Mouse (Mus musculus) ES-Bruce4 (cell line): ENCODE measurements around the gene Tcp11l2. TPM values are rescaled to one million over a fixed set of nuclear protein-coding genes. Genes with fewer than 3 reads are reported as not detected.

ENCODE experiments used
- H3K27ac ChIP-seq: 2 replicates; pipeline ENCODE4 v1.5.1; 2012; ENCODE audit warnings: low read length, inconsistent platforms; ENCODE audit not compliant: insufficient read depth
- H3K27me3 ChIP-seq: 2 replicates; pipeline ENCODE4 v1.6.1; 2012; ENCODE audit warnings: mild to moderate bottlenecking, low read length, inconsistent platforms; ENCODE audit not compliant: control insufficient read depth, poor library complexity, insufficient read depth, severe bottlenecking
- H3K36me3 ChIP-seq: 2 replicates; pipeline ENCODE4 v1.6.1; 2012; ENCODE audit warnings: inconsistent platforms, mild to moderate bottlenecking, low read length, moderate library complexity; ENCODE audit not compliant: control insufficient read depth, poor library complexity, insufficient read depth, severe bottlenecking
- H3K4me1 ChIP-seq: one replicate; pipeline ENCODE4 v1.8.1; 2011; ENCODE audit warnings: low read length; ENCODE audit not compliant: control insufficient read depth, insufficient read depth
- H3K4me3 ChIP-seq: 2 replicates; pipeline ENCODE4 v1.5.1; 2011; ENCODE audit warnings: low read depth, mild to moderate bottlenecking, low read length
- H3K9ac ChIP-seq: 2 replicates; pipeline ENCODE4 v1.6.1; 2012; ENCODE audit warnings: low read depth, mild to moderate bottlenecking, inconsistent platforms; ENCODE audit not compliant: poor library complexity, severe bottlenecking
- H3K9me3 ChIP-seq: replicated peaks from 2 replicates; pipeline ENCODE4 v1.6.1; 2012; ENCODE audit warnings: mild to moderate bottlenecking, low read length, inconsistent platforms; ENCODE audit not compliant: control insufficient read depth, poor library complexity, insufficient read depth, severe bottlenecking
- CTCF ChIP-seq: IDR thresholded peaks from one replicate; pipeline ENCODE4 v1.8.1; 2011; ENCODE audit warnings: low read depth, low read length
- EP300 ChIP-seq: IDR thresholded peaks from 2 replicates; pipeline ENCODE4 v1.6.1; 2011; ENCODE audit warnings: low read depth, low read length; ENCODE audit not compliant: insufficient read depth
- POLR2A ChIP-seq: IDR thresholded peaks from one replicate; pipeline ENCODE4 v1.8.1; 2011; ENCODE audit warnings: low read length; ENCODE audit not compliant: insufficient read depth
- polyA plus RNA-seq: library from polyadenylated mRNA; stranded (reverse); fragments of >200 nt; gene quantifications from 2 replicates; pipeline ENCODE4 v1.2.4, GENCODE M21; 2011; ENCODE audit warnings: low read depth; ENCODE audit not compliant: missing spikeins, insufficient read depth, insufficient read length

Tcp11l2 gene
- polyA plus RNA-seq, 1 experiment = 3.6 TPM

- TF ChIP-seq POLR2A (no peak), CTCF (no peak), EP300 (no peak)
- Histone ChIP-seq H3K27ac (no peak overlapping the region), H3K9me3 (no peaks in the 10 kb centered on the region), H3K27me3 (no peaks in the 10 kb centered on the region), H3K9ac (no peak overlapping the region), H3K36me3 (no peaks in the 10 kb centered on the region), H3K4me1 (no peaks in the 10 kb centered on the region), H3K4me3 (no peak overlapping the region)
These were observed 35.9 kb downstream of the Tcp11l2 start for GRCm38 (mm10) chr10:84612281-84612680.

DNA sequence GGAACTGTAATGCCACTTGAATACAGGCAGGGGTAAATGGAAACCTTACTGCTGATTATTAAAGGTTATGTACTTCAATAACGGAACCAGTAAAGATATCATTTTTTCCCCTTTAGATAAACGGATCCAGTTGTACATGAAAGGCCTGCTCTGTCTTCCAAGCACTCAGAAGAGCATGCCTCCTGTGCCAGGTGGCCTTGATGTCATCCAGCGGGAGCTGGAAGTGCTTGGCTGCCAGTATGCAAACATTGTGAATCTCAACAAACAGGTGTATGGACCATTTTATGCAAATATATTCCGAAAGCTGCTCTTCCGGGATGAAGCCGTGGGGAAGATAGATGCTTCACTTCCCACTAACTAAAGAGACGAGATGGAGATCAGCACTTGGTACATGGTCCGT, 36.9 kb downstream of the Tcp11l2 start:
- Histone ChIP-seq H3K36me3 (no peaks in the 10 kb centered on the region), H3K9ac (no peak overlapping the region), H3K27me3 (no peaks in the 10 kb centered on the region), H3K9me3 (no peaks in the 10 kb centered on the region), H3K4me3 (no peak overlapping the region), H3K27ac (no peak overlapping the region), H3K4me1 (no peaks in the 10 kb centered on the region)
- no peak for TF ChIP-seq CTCF
- TF ChIP-seq POLR2A = no peak
- no peak for TF ChIP-seq EP300

- no peaks in the 10 kb centered on the region for H3K27me3 ChIP-seq
- no peak overlapping the region for H3K4me3 ChIP-seq
- H3K27ac ChIP-seq = no peak overlapping the region
- H3K4me1 ChIP-seq = no peaks in the 10 kb centered on the region
- no peaks in the 10 kb centered on the region for H3K36me3 ChIP-seq
- H3K9ac ChIP-seq = no peak overlapping the region
- no peaks in the 10 kb centered on the region for H3K9me3 ChIP-seq
- no peak for TF ChIP-seq CTCF
- TF ChIP-seq POLR2A = no peak
- no peak for TF ChIP-seq EP300
These were observed 38.6 kb downstream of the Tcp11l2 start for GRCm38 (mm10) chr10:84615076-84615475.

DNA sequence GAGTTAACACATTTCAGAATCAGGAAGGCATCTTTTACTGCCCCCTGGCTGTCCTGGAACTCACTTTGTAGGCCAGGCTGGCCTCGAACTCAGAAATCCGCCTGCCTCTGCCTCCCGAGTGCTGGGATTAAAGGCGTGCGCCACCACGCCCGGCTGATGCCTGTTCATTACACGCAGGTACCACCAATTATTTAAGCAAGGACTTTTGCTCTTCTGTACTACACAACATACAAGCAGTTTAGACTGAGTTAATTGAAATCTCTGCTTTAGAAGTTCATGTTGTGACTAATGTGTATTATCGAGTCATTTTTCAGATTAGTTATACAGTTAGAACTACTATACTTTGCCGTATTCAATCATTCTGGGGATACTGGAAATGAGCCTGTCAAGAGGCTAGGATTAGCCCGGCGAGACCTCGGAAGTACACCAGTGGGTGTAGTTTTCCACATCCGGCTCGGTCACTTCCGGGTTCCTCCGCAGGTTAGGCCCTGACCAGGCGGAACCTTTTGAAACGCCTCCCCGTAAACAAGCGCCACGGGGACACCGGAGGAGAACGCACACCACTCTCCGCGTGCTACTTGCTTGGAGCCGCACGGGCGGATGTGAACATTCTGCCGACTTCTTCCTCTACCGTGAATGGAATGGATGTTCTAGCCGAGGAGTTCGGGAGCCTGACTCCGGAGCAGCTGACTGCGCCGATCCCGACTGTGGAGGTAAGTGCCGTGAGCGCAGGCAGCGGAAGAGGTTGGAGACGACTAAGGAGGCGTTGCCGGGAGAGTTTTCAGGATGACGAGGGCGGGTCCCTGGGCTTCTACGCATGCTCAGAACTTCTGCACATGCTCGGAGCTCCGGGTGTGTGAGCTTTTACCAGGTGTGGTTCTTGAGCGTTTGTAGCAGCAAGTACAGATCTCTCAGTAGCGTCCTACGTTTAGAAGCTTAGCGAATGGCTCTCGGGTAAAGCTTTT, 45.7 kb downstream of the Tcp11l2 start, which contains the start of gene Polr3b:
Polr3b (plus strand) TSS at position 467 of the 965 bp plus-strand sequence.
- Histone ChIP-seq H3K9me3 (no peaks in the 10 kb centered on the region), H3K27ac (peak within 1 kb of the TSS; percentile 60), H3K36me3 (0 out of 2 replicates have a peak, but pooled peaks cover 3% of the 10 kb centered on the region), H3K9ac (peak within 1 kb of the TSS; percentile 28), H3K4me3 (peak within 1 kb of the TSS; percentile 72), H3K27me3 (no peaks in the 10 kb centered on the region), H3K4me1 (no peaks in the 10 kb centered on the region)
- TF ChIP-seq POLR2A (peak; percentile 88), EP300 (peak; percentile 51; the same call in 1 of the 2 replicates), CTCF (no peak)

- H3K27me3 ChIP-seq = no peaks in the 10 kb centered on the region
- H3K4me3 ChIP-seq = no peak overlapping the region
- H3K36me3 ChIP-seq = peaks cover 24% of the 10 kb centered on the region
- TF ChIP-seq EP300 = no peak
- TF ChIP-seq POLR2A = no peak
- TF ChIP-seq CTCF = peak; percentile 70
- no peak overlapping the region for H3K27ac ChIP-seq
- no peaks in the 10 kb centered on the region for H3K4me1 ChIP-seq
- no peaks in the 10 kb centered on the region for H3K9me3 ChIP-seq
- H3K9ac ChIP-seq = no peak overlapping the region
These were observed 54.8 kb downstream of the Tcp11l2 start for GRCm38 (mm10) chr10:84631182-84631581.

- Histone ChIP-seq H3K9me3 (no peaks in the 10 kb centered on the region), H3K27ac (no peak overlapping the region)
These were observed 55.6 kb downstream of the Tcp11l2 start for GRCm38 (mm10) chr10:84632005-84632404.

More at GRCm38 (mm10) chr10:84632005-84632404, 55.6 kb downstream of the Tcp11l2 start:
- Histone ChIP-seq H3K4me3 (no peak overlapping the region), H3K36me3 (peaks cover 31% of the 10 kb centered on the region), H3K4me1 (no peaks in the 10 kb centered on the region), H3K9ac (no peak overlapping the region), H3K27me3 (no peaks in the 10 kb centered on the region)
- TF ChIP-seq CTCF = no peak
- no peak for TF ChIP-seq EP300
- no peak for TF ChIP-seq POLR2A
